Mouse (Mus musculus): ENCODE measurements at regions not wholly inside any gene's neighbourhood (a gene's known extent, or its start where the extent isn't known, plus 50 kb on each side); places are given as distances from the start of the nearest gene placed in this dataset.

DNA sequence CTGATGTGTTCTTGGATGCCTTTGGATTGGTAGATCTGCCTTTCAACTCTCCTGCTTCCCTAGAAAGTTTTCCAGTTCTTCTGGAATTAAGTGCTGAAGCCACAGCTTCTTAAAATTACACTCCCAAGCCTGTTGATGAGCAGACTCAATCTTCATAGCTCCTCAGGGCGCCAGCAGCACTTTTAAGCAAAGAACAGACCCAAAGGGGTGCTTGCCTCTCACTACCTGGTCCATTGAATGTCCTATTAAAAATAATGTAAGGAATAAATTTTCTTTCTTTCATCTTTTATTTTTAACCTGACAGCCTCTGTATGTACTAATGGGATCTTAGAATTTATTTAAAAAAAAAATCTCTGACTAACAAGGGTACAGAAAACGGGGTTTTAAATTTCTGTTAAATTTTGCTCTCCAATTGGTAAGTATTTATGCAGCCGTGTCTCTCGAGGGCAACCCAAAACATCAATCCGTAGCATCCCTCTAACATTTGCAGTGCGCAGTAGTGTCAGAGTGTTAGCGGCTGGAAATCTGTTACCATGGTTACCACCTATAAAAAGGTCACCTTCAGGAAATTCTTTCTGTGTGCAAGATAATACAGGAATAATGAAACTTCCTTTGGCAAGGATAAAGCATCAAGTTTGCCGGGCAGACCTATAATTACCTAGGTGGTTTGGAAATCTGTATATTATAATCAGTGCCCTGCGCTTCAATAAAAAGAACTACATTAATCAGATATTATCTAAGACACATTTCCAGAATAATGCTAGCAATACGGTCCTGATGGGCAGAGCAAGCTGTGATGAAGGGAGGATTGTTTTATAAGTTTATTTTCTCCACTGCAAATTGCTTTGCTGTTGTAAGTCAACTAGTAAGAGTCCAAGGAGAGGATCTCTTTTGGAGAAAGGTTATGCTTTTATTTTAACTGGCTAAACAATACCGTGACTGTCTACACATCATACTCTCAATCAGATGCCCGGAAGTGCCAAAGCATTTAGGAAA is 277.1 kb upstream of the Nrsn1 start:
- TF ChIP-seq ZC3H11A (IDR thresholded peaks at IDR 0.05; ENCODE audit: borderline replicate concordance, low read depth, low read length) (no peak), CHD2 (IDR thresholded peaks at IDR 0.05; ENCODE audit: low read depth, low read length) (no peak), ZNF384 (IDR thresholded peaks at IDR 0.05; ENCODE audit: low read depth, low read length) (no peak), HCFC1 (IDR thresholded peaks at IDR 0.05; ENCODE audit: borderline replicate concordance, insufficient read depth, low read length) (no peak)
